Comparison of ENCODE assay signal across 8 mouse cellular contexts in the genomic region with DNA sequence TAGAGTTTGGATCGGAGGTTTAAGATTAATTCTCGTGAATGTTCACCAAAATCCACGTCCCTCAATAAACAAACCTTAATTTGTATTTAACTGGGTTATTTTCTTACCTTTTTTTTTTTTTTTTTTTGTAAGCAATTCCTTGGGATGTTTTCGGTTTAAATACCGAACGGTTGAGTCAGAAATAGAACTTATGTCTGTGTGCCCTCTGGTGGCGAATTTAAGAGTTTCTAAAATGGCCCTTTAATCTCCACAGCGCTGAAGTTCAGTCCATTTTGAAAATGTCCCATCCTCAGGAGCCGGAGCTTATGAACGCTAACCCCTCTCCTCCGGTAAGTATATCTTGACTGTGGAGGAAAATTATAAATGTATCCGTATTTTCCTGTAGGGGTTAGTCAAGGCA.
A peak's percentile ranks its signal among the peaks of the same experiment; 100 is the strongest.
DNase-seq lines count a peak whose midpoint lies in the region; ATAC-seq and TF ChIP-seq lines count a peak whose summit lies in the region.

No protein-coding gene starts in this region.

- H3K36me3 ChIP-seq in E14TG2a.4 (ENCODE audit: insufficient read depth, low read length) = peaks cover 50% of the 10 kb centered on the region
- H3K36me3 ChIP-seq in liver, postnatal 0 days (replicated peaks; ENCODE audit: insufficient read depth, low read length) = peaks cover 30% of the 10 kb centered on the region
- no peaks in the 10 kb centered on the region; the same call in 1 of the 2 replicates for H3K36me3 ChIP-seq in neural tube, embryonic 14.5 days (ENCODE audit: control insufficient read depth, insufficient read depth, low read length)

- H3K4me2 ChIP-seq in liver, postnatal 0 days (ENCODE audit: low read depth, low read length) = peak overlapping the region; percentile 81
- peak overlapping the region; percentile 97 for H3K4me2 ChIP-seq in neural tube, embryonic 14.5 days (ENCODE audit: low read depth, low read length)

- no peaks in the 10 kb centered on the region for H3K9me3 ChIP-seq in E14TG2a.4 (ENCODE audit: low read length)
- no peaks in the 10 kb centered on the region for H3K9me3 ChIP-seq in liver, postnatal 0 days (ENCODE audit: low read length)
- H3K9me3 ChIP-seq in neural tube, embryonic 14.5 days (ENCODE audit: control insufficient read depth, low read length) = no peaks in the 10 kb centered on the region

- peak overlapping the region; percentile 75 for H3K9ac ChIP-seq in liver, postnatal 0 days (replicated peaks)
- H3K9ac ChIP-seq in neural tube, embryonic 14.5 days (replicated peaks; ENCODE audit: low read depth, low read length) = no peak overlapping the region

- ATAC-seq in liver, postnatal 0 days = no peak
- no peak for ATAC-seq in neural tube, embryonic 14.5 days (ENCODE audit: low read depth)

- peak; percentile 49 for TF ChIP-seq CTCF in E14TG2a.4 (conservative IDR thresholded peaks at IDR 0.05; ENCODE audit: low read length)
- peak; percentile 70 for TF ChIP-seq CTCF in liver, postnatal 0 days (IDR thresholded peaks at IDR 0.05; ENCODE audit: low read depth)

- TF ChIP-seq EP300 in liver, postnatal 0 days (IDR thresholded peaks at IDR 0.05; ENCODE audit: low read depth) = no peak

- DNase-seq in 416B (ENCODE audit: low read depth) = peak; percentile 89
- peak; percentile 78 to 87 for DNase-seq in cerebellum, postnatal 10 days
- peak; percentile 78 for DNase-seq in heart, adult 8-10 months (ENCODE audit: low spot score)
- peak; percentile 84 for DNase-seq in kidney, adult 9 months
- no peak for DNase-seq in liver, postnatal 0 days
- DNase-seq in urinary bladder, postnatal 4 days (ENCODE audit: low spot score in 2 of 2) = no peak

- peak overlapping the region; percentile 91 for H3K4me3 ChIP-seq in E14TG2a.4 (replicated peaks; ENCODE audit: low read length)
- peak overlapping the region; percentile 64 for H3K4me3 ChIP-seq in liver, postnatal 0 days (ENCODE audit: low read depth, low read length)
- peak overlapping the region; percentile 64 for H3K4me3 ChIP-seq in neural tube, embryonic 14.5 days (ENCODE audit: low read depth, low read length)

- H3K27me3 ChIP-seq in E14TG2a.4 (ENCODE audit: insufficient read depth, low read length) = no peaks in the 10 kb centered on the region
- peaks cover 4% of the 10 kb centered on the region; the same call in 1 of the 2 replicates for H3K27me3 ChIP-seq in liver, postnatal 0 days (ENCODE audit: insufficient read depth, low read length)
- peaks cover 4% of the 10 kb centered on the region; the same call in 1 of the 2 replicates for H3K27me3 ChIP-seq in neural tube, embryonic 14.5 days (ENCODE audit: control insufficient read depth, insufficient read depth, low read length)

- peaks cover 60% of the 10 kb centered on the region for H3K4me1 ChIP-seq in E14TG2a.4 (replicated peaks; ENCODE audit: low read depth, low read length)
- 0 out of 2 replicates have a peak, but pooled peaks cover 3% of the 10 kb centered on the region for H3K4me1 ChIP-seq in liver, postnatal 0 days (ENCODE audit: insufficient read depth)
- H3K4me1 ChIP-seq in neural tube, embryonic 14.5 days (ENCODE audit: control insufficient read depth, insufficient read depth, low read length) = peaks cover 4% of the 10 kb centered on the region; the same call in 1 of the 2 replicates

- H3K27ac ChIP-seq in liver, postnatal 0 days (ENCODE audit: low read depth) = peak overlapping the region; percentile 97
- no peak overlapping the region for H3K27ac ChIP-seq in neural tube, embryonic 14.5 days (ENCODE audit: low read depth, low read length)

- 7% methylated on average over 12 of the region's 12 CpGs for WGBS in liver, postnatal 0 days (ENCODE audit: insufficient replicate concordance)
- WGBS in neural tube, embryonic 14.5 days = 13% methylated on average over 12 of the region's 12 CpGs

Comparison
In these comparisons a context has a peak if more than half of its experiments do, and no peak if none do; other contexts are left out.
1. DNase-seq: peak in 416B (single experiment), cerebellum, postnatal 10 days (2 of 2), heart, adult 8-10 months (single experiment) and kidney, adult 9 months (single experiment); none in liver, postnatal 0 days (single experiment) and urinary bladder, postnatal 4 days (0 of 2).
2. Peak in every context shown above with its lines, with median percentiles within 50 percentile points of each other: H3K4me3 ChIP-seq.